Mouse (Mus musculus) G1E (cell line): Measurements from ENCODE around the gene Klf11.

Experiments
- CTCF ChIP-seq: IDR thresholded peaks from 2 replicates; pipeline ENCODE4 v1.5.1; 2012; ENCODE audit warnings: low read depth, low read length, inconsistent platforms, mixed read lengths
- POLR2AphosphoS5 ChIP-seq: IDR thresholded peaks from 2 replicates; pipeline ENCODE4 v1.6.1; 2012; ENCODE audit warnings: low read depth, low read length, inconsistent platforms; ENCODE audit not compliant: insufficient replicate concordance

GRCm38 (mm10) chr12:24708824-24709218, 57.7 kb downstream of the Klf11 start:
- TF ChIP-seq CTCF: no peak
- no peak for TF ChIP-seq POLR2AphosphoS5
